Mouse (Mus musculus) liver, embryonic 14.5 days (tissue): ENCODE measurements around the gene Tnr. TPM values are rescaled to one million over a fixed set of nuclear protein-coding genes. Genes with fewer than 3 reads are reported as not detected.

Experiments used
- ATAC-seq: fragments of 200-750 bp; cut with Nextera tagmentation; 2 replicates; pipeline ENCODE4 v1.8.0; 2017; ENCODE audit warnings: moderate number of reproducible peaks, mild to moderate bottlenecking, moderate library complexity; ENCODE audit not compliant: insufficient read depth
- DNase-seq, 3 experiments: peaks; one replicate each; pipeline ENCODE4 v3.0.0-alpha.2; 2012 to 2013; ENCODE audit warnings: low read depth in 3 of 3, low spot score in 3 of 3
- H3K27ac ChIP-seq: fragments of 300-500 bp; sonication (generic); 2 replicates; pipeline ENCODE4 v1.5.1; 2014; ENCODE audit warnings: moderate library complexity, mild to moderate bottlenecking, control low read depth, inconsistent platforms
- H3K27me3 ChIP-seq: fragments of 300-500 bp; sonication (generic); 2 replicates; pipeline ENCODE4 v1.6.1; 2014; ENCODE audit warnings: mild to moderate bottlenecking, low read length, moderate library complexity; ENCODE audit not compliant: control insufficient read depth, insufficient read depth
- H3K36me3 ChIP-seq: fragments of 300-500 bp; sonication (generic); replicated peaks from 2 replicates; pipeline ENCODE4 v1.6.1; 2014; ENCODE audit warnings: low read depth; ENCODE audit not compliant: control insufficient read depth, insufficient read depth
- H3K4me1 ChIP-seq, 2 experiments: fragments of 200-500 bp in 1 of 2; fragments of 300-500 bp in 1 of 2; sonication (generic) in 1 of 2; replicated peaks; 2 replicates each; pipeline ENCODE4 v1.6.1; 2012 to 2014; ENCODE audit warnings: antibody characterized with exemption in 1 of 2, inconsistent platforms in 1 of 2, low read length in 1 of 2; ENCODE audit not compliant: control insufficient read depth in 2 of 2, insufficient read depth in 2 of 2
- H3K4me2 ChIP-seq: fragments of 300-500 bp; sonication (generic); 2 replicates; pipeline ENCODE4 v1.6.1; 2014; ENCODE audit warnings: low read depth, mild to moderate bottlenecking, control low read depth, moderate library complexity
- H3K4me3 ChIP-seq, 2 experiments: fragments of 200-500 bp in 1 of 2; fragments of 300-500 bp in 1 of 2; sonication (generic) in 1 of 2; 2 replicates each; pipeline ENCODE4 v1.5.1; 2012 to 2014; ENCODE audit warnings: low read depth in 2 of 2, low read length in 2 of 2, mild to moderate bottlenecking in 2 of 2, control low read depth in 1 of 2, inconsistent platforms in 1 of 2, moderate library complexity in 1 of 2; ENCODE audit not compliant: insufficient read depth in 1 of 2
- H3K9ac ChIP-seq: fragments of 300-500 bp; sonication (generic); replicated peaks from 2 replicates; pipeline ENCODE4 v1.6.1; 2014; ENCODE audit warnings: mild to moderate bottlenecking, control low read depth, moderate library complexity
- H3K9me3 ChIP-seq: fragments of 300-500 bp; sonication (generic); 2 replicates; pipeline ENCODE4 v1.6.1; 2016; ENCODE audit warnings: low read length, mixed read lengths; ENCODE audit not compliant: control insufficient read depth
- CTCF ChIP-seq: IDR thresholded peaks from 2 replicates; pipeline ENCODE4 v1.5.1; 2016; ENCODE audit warnings: antibody characterized with exemption, low read depth, control low read depth
- EP300 ChIP-seq: IDR thresholded peaks from 2 replicates; pipeline ENCODE4 v1.6.1; 2016; ENCODE audit warnings: antibody characterized with exemption, low read depth
- WGBS: fragments of 180-500 bp; shearing (Covaris S2); extraction: QIAGEN DNeasy Blood & Tissue Kit; methylation state at CpG from one replicate; pipeline ENCODE4 v1.1.7; 2014; ENCODE audit not compliant: insufficient replicate concordance; 5-methylcytosine and 5-hydroxymethylcytosine counted together
- polyA plus RNA-seq, 2 experiments: library from polyadenylated mRNA; depleted of rRNA in 1 of 2; stranded (reverse) in 1 of 2; unstranded in 1 of 2; fragments of >200 nt; fragmentation: Nextera tagmentation in 1 of 2; extraction: Ambion mirVana in 1 of 2; gene quantifications; 2 replicates each; pipeline versions ENCODE4 v1.2.1 to v1.2.3; 2012 to 2014

Tnr gene
- polyA plus RNA-seq (2012; rRNA removed) (0.01 and 0.02 TPM in 2 replicates), polyA plus RNA-seq (2014; fragmentation: Nextera tagmentation; extraction: Ambion mirVana) (0.03 and 0.06 TPM in 2 replicates)

DNA sequence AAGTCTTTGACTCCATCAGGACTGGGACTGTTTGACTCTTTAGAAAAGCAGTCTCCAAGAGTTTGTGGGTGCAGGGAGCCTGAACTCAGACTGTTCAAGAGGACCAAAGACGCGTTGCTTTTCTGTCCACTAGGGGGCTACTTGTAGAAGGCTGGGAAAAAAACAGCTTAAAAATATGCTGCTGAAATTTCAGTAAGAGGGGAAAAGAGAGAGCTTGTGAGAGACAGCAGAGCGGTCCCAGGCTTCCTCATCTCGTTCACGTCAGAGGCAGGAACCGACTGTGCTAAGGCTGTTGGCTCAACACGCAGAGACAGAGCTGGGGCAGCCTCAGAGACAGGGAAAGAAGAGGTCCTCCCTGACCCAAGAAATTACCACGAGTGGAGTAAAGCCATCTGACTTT is at the start of gene Tnr:
Gene Tnr (plus strand): TSS at position 192 of the 400 bp plus-strand sequence.
- H3K4me2 ChIP-seq, result no peak within 1 kb of the TSS
- H3K4me3 ChIP-seq, result no peak within 1 kb of the TSS
- DNase-seq, result no peak

DNA sequence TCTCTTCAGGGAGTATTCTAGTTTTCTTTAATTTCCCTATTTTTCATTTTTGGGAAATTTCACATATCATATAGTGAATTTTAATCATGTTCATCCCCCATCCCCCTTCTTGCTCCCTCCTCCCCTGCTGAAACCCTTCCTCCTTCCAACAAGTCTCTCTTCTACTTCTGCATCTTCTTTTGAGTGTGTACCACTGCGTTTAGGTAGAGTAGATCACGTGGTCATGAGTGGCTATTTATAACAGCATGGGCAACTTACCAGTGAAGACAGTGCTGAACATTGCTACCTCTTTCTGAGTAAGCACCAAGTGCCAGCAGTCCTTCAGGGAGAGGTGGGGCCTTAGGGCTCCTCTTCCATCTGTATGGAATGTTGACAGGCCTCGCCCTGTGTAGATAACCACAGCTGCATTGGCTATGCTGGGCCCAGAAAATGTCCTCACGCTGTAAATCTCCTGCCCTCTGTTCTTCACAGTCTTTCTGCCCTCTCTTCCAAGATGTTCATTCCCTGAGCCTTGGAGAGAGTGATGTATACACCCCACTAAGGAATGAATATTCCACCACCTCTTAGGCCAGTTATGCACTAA is 33.6 kb upstream of the Tnr start:
- H3K27ac ChIP-seq, result no peak overlapping the region
- no peak overlapping the region for H3K4me2 ChIP-seq
- TF ChIP-seq CTCF, result no peak
- no peak for TF ChIP-seq EP300
- no peak overlapping the region for H3K4me3 ChIP-seq
- H3K27me3 ChIP-seq, result no peaks in the 10 kb centered on the region
- no peaks in the 10 kb centered on the region for H3K36me3 ChIP-seq
- WGBS, result 38% methylated on average over 4 of the region's 4 CpGs
- H3K4me1 ChIP-seq, result no peaks in the 10 kb centered on the region
- DNase-seq, result no peak
- H3K9me3 ChIP-seq, result no peaks in the 10 kb centered on the region
- ATAC-seq, result no peak
- H3K9ac ChIP-seq, result no peak overlapping the region

More for the DNA sequence above, at the start of gene Tnr:
- Histone ChIP-seq H3K27ac (no peak within 1 kb of the TSS), H3K36me3 (no peaks in the 10 kb centered on the region), H3K4me1 (no peaks in the 10 kb centered on the region), H3K9me3 (no peaks in the 10 kb centered on the region), H3K9ac (no peak within 1 kb of the TSS), H3K27me3 (no peaks in the 10 kb centered on the region)
- 2% methylated on average over 8 of the region's 8 CpGs for WGBS
- no peak for ATAC-seq
- TF ChIP-seq EP300 (no peak), CTCF (peak; percentile 29; the same call in 1 of the 2 replicates)

GRCm38 (mm10) chr1:159492536-159492935 is 31.0 kb upstream of the Tnr start:
- Histone ChIP-seq H3K27ac (no peak overlapping the region), H3K4me2 (no peak overlapping the region), H3K4me1 (no peaks in the 10 kb centered on the region), H3K36me3 (no peaks in the 10 kb centered on the region), H3K27me3 (no peaks in the 10 kb centered on the region), H3K9ac (no peak overlapping the region), H3K4me3 (no peak overlapping the region), H3K9me3 (no peaks in the 10 kb centered on the region)
- 52% methylated on average over 4 of the region's 4 CpGs for WGBS
- TF ChIP-seq EP300 (no peak), CTCF (no peak)
- no peak for ATAC-seq
- DNase-seq, result no peak

GRCm38 (mm10) chr1:159493720-159494499 is 29.7 kb upstream of the Tnr start:
- Histone ChIP-seq H3K4me1 (no peaks in the 10 kb centered on the region), H3K4me3 (no peak overlapping the region), H3K9me3 (no peaks in the 10 kb centered on the region), H3K36me3 (no peaks in the 10 kb centered on the region), H3K4me2 (no peak overlapping the region), H3K9ac (no peak overlapping the region), H3K27me3 (no peaks in the 10 kb centered on the region), H3K27ac (no peak overlapping the region)
- WGBS, result 64% methylated on average over 5 of the region's 5 CpGs
- TF ChIP-seq CTCF, result no peak
- no peak for TF ChIP-seq EP300
- DNase-seq (no peak), ATAC-seq (no peak)

DNA sequence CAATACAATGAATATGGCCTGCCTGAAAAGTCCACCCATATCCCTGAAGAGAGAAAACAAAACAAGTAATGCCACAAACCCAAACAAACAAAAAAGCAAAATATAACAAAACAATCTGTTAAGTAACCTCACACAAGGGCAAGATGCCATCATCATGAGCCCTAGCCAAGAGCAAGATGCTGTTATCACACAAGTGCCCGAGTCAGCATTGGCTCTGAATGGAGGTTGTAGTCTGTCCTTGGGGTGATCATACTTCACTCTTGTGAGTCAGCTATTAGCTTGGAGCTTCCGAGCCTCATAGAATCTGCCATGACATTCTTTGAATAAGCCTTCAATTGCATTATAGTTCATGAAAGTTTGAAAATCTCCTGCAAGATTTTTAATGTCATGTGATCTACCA is 25.3 kb upstream of the Tnr start:
- DNase-seq (no peak), ATAC-seq (no peak)
- WGBS, result 51% methylated on average over 2 of the region's 2 CpGs
- Histone ChIP-seq H3K36me3 (no peaks in the 10 kb centered on the region), H3K4me3 (no peak overlapping the region), H3K27me3 (no peaks in the 10 kb centered on the region), H3K27ac (no peak overlapping the region), H3K4me2 (no peak overlapping the region), H3K9ac (no peak overlapping the region), H3K9me3 (no peaks in the 10 kb centered on the region), H3K4me1 (no peaks in the 10 kb centered on the region)
- TF ChIP-seq EP300 (no peak), CTCF (no peak)
